In genomic region chr9:45710300-45710699, GRCm38 (mm10) we compare ENCODE assay signal across 10 mouse cellular contexts.
DNase-seq lines count a peak whose midpoint lies in the region; ATAC-seq lines count a peak whose summit lies in the region.
"Had no signal": no experiment of that assay in that cellular context is flagged by ENCODE, and none has a peak within 500 bp of the region (broad histone marks: within the 10 kb centered on the region; RNA-seq: fewer than 3 reads in every experiment).

No protein-coding gene starts in this region.

- peak; percentile 54; the same call in 1 of the 2 replicates for ATAC-seq in common myeloid progenitor, adult 5-6 weeks (replicated peaks; ENCODE audit: low read depth, poor library complexity, severe bottlenecking)
- ATAC-seq: midbrain, embryonic 15.5 days had no signal

- DNase-seq in gastrocnemius, postnatal 10 days = peak; percentile 49
- no peak for DNase-seq in gastrocnemius, adult 18-20 months (ENCODE audit: low spot score)
- peak; percentile 56 to 57 for DNase-seq in right cerebral cortex, adult 2 months (ENCODE audit: low spot score in 2 of 2)
- DNase-seq in right cerebral cortex, postnatal 4 days = no peak
- DNase-seq in right cerebral cortex, postnatal 36 days (ENCODE audit: low spot score in 2 of 2) = peak; percentile 15 to 32
- no peak for DNase-seq in layer of hippocampus, adult 11-12 months (ENCODE audit: low spot score)
- DNase-seq in retina, embryonic 14.5 days (ENCODE audit: low spot score) = no peak
- DNase-seq: liver, embryonic 13.5 days had no signal

Comparison
In these comparisons a context has a peak if more than half of its experiments do, and no peak if none do; other contexts are left out.
1. DNase-seq: peak in gastrocnemius, postnatal 10 days (single experiment), right cerebral cortex, adult 2 months (2 of 2) and right cerebral cortex, postnatal 36 days (2 of 2); none in gastrocnemius, adult 18-20 months (single experiment), right cerebral cortex, postnatal 4 days (single experiment), layer of hippocampus, adult 11-12 months (single experiment) and retina, embryonic 14.5 days (single experiment).